Mouse (Mus musculus) limb, embryonic 10.5 days (tissue): ENCODE measurements around the gene Olr1. TPM values are rescaled to one million over a fixed set of nuclear protein-coding genes. Genes with fewer than 3 reads are reported as not detected.
A peak's percentile ranks its signal among the peaks of the same experiment; 100 is the strongest.

Experiments
- DNase-seq: peaks from one replicate; pipeline ENCODE4 v3.0.0-alpha.2; 2017; ENCODE audit warnings: low spot score
- H3K27ac ChIP-seq: fragments of 300-500 bp; sonication (generic); 2 replicates; pipeline ENCODE4 v1.5.1; 2016; ENCODE audit warnings: mild to moderate bottlenecking
- H3K27me3 ChIP-seq: fragments of 300-500 bp; sonication (generic); 2 replicates; pipeline ENCODE4 v1.6.1; 2016; ENCODE audit warnings: low read depth, mild to moderate bottlenecking; ENCODE audit not compliant: poor library complexity, severe bottlenecking
- H3K36me3 ChIP-seq: fragments of 300-500 bp; sonication (generic); 2 replicates; pipeline ENCODE4 v1.6.1; 2016; ENCODE audit warnings: mild to moderate bottlenecking, moderate library complexity
- H3K4me1 ChIP-seq: fragments of 300-500 bp; sonication (generic); 2 replicates; pipeline ENCODE4 v1.6.1; 2016
- H3K4me3 ChIP-seq: fragments of 300-500 bp; sonication (generic); 2 replicates; pipeline ENCODE4 v1.5.1; 2016; ENCODE audit warnings: mild to moderate bottlenecking, moderate library complexity
- H3K9me3 ChIP-seq: fragments of 300-500 bp; sonication (generic); replicated peaks from 2 replicates; pipeline ENCODE4 v1.6.1; 2016; ENCODE audit warnings: mild to moderate bottlenecking
- WGBS: fragments of 180-500 bp; shearing (Covaris S2); methylation state at CpG from one replicate; pipeline ENCODE4 v1.1.7; 2016; 5-methylcytosine and 5-hydroxymethylcytosine counted together
- polyA plus RNA-seq: library from polyadenylated mRNA; unstranded; fragments of >200 nt; fragmentation: Nextera tagmentation; extraction: Ambion mirVana; gene quantifications from 2 replicates; pipeline ENCODE4 v1.2.1, GENCODE M21; 2016

Olr1 gene
- polyA plus RNA-seq, 1 experiment from 2014 or later, result not detected

DNA sequence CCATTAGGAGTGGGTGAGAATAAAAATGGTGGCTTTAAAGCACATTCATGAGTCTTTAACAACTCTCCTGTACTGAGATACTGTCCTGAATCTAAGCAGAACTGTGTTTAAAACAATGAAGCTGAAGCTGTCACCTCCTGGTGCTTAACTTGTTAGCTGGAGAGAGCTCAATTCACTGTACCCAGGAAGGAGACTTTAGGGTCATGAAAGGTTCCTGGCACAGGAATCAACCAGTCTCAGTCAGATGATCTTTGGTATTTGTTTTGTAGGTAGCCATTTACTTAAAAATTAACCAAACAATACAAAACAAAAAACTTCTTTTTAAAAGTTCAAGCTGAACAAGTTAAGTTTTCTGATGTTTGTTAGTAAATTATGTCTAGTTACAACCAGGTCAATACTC lies 23.3 kb upstream of the Olr1 start:
- H3K4me3 ChIP-seq, result no peak overlapping the region
- H3K27me3 ChIP-seq, result no peaks in the 10 kb centered on the region
- H3K9me3 ChIP-seq, result no peaks in the 10 kb centered on the region
- peaks cover 16% of the 10 kb centered on the region for H3K4me1 ChIP-seq
- no peak for DNase-seq
- no peaks in the 10 kb centered on the region for H3K36me3 ChIP-seq
- no peak overlapping the region for H3K27ac ChIP-seq

DNA sequence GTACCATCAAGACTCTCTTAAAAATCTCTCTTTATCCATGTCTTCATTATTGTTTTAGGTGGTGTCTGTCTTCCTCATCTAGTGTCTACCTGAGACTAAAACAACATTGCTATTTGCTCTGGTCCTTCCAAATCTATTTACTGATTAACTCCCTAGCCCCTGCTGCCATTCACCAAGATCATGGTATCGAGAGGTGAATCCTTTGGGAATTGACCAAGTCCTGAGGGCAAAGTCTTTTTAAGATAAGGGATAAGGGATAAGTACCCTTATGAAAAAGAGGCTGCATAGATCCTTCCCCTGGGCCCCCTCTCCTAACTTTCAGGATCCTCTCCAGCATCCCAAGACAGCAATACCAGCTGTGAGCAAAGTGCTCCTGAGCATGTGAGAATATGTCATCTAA lies 22.6 kb upstream of the Olr1 start:
- no peaks in the 10 kb centered on the region for H3K27me3 ChIP-seq
- 77% methylated on average over 1 of the region's 1 CpGs for WGBS

GRCm38 (mm10) chr6:129527416-129527815 lies 20.5 kb upstream of the Olr1 start:
- 87% methylated on average over 2 of the region's 2 CpGs for WGBS

More for the DNA sequence above, 22.6 kb upstream of the Olr1 start:
- Histone ChIP-seq H3K4me1 (peaks cover 12% of the 10 kb centered on the region), H3K4me3 (no peak overlapping the region), H3K9me3 (no peaks in the 10 kb centered on the region), H3K36me3 (no peaks in the 10 kb centered on the region), H3K27ac (no peak overlapping the region)
- no peak for DNase-seq

DNA sequence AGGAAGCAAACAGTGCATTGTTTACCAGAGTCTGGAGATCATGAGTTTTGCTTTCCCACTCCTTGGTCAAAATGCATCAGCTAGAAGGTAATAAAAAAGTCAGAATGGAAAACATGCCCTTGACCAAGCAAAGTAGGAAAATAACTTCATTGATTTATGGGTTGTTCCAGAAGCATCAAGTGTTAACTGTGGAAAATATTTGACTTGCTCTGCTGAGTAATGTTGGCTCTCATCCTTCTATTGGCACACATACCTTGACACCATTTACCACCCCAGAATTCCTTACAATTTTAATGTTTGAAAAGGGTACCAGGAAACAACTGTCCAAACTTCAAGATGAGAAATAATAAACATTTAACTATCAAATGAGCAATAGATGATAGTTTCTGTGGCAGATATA lies 19.1 kb upstream of the Olr1 start:
- DNase-seq, result no peak
- Histone ChIP-seq H3K27ac (no peak overlapping the region), H3K36me3 (no peaks in the 10 kb centered on the region), H3K4me3 (no peak overlapping the region), H3K9me3 (no peaks in the 10 kb centered on the region), H3K4me1 (peaks cover 4% of the 10 kb centered on the region; the same call in 1 of the 2 replicates), H3K27me3 (no peaks in the 10 kb centered on the region)

More at GRCm38 (mm10) chr6:129527416-129527815, 20.5 kb upstream of the Olr1 start:
- Histone ChIP-seq H3K27ac (no peak overlapping the region), H3K27me3 (no peaks in the 10 kb centered on the region), H3K9me3 (no peaks in the 10 kb centered on the region), H3K4me3 (no peak overlapping the region), H3K36me3 (no peaks in the 10 kb centered on the region), H3K4me1 (peaks cover 3% of the 10 kb centered on the region; the same call in 1 of the 2 replicates)
- DNase-seq, result no peak

GRCm38 (mm10) chr6:129517752-129518408 lies 10.9 kb upstream of the Olr1 start:
- no peak overlapping the region for H3K4me3 ChIP-seq

GRCm38 (mm10) chr6:129516388-129516787 lies 9.4 kb upstream of the Olr1 start:
- WGBS, result 93% methylated on average over 10 of the region's 10 CpGs
- no peaks in the 10 kb centered on the region for H3K9me3 ChIP-seq
- no peak overlapping the region for H3K27ac ChIP-seq
- DNase-seq, result no peak
- peaks cover 24% of the 10 kb centered on the region for H3K4me1 ChIP-seq
- H3K27me3 ChIP-seq, result peaks cover 8% of the 10 kb centered on the region; the same call in 1 of the 2 replicates
- H3K36me3 ChIP-seq, result no peaks in the 10 kb centered on the region
- no peak overlapping the region for H3K4me3 ChIP-seq

More at GRCm38 (mm10) chr6:129517752-129518408, 10.9 kb upstream of the Olr1 start:
- H3K9me3 ChIP-seq, result no peaks in the 10 kb centered on the region
- H3K36me3 ChIP-seq, result no peaks in the 10 kb centered on the region
- peaks cover 13% of the 10 kb centered on the region for H3K4me1 ChIP-seq
- H3K27me3 ChIP-seq, result peaks cover 8% of the 10 kb centered on the region; the same call in 1 of the 2 replicates
- WGBS, result 50% methylated on average over 2 of the region's 2 CpGs
- DNase-seq, result no peak
- H3K27ac ChIP-seq, result no peak overlapping the region

DNA sequence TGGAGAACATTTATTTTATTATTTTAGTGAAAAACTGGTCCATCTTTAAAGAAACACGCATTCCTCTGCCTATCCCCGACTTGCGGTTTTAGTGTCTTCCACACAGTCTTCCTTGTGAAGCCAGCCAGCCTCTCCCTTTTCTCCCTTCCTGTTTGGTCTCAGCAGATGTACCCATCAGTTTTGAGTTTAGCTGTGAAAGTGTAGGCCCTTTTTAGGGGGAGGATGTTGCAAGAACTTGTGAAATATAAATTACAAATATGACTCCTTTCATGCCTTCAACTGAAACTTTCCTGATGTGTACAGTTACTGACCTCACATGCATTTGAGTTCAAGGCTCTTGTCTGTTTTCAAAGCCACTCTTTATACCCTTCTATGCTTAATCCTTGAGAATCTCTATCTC lies 8.1 kb upstream of the Olr1 start:
- Histone ChIP-seq H3K36me3 (no peaks in the 10 kb centered on the region), H3K27me3 (peaks cover 7% of the 10 kb centered on the region; the same call in 1 of the 2 replicates), H3K4me3 (no peak overlapping the region), H3K9me3 (no peaks in the 10 kb centered on the region), H3K4me1 (peaks cover 29% of the 10 kb centered on the region), H3K27ac (no peak overlapping the region)
- no peak for DNase-seq
- WGBS, result 89% methylated on average over 3 of the region's 3 CpGs

DNA sequence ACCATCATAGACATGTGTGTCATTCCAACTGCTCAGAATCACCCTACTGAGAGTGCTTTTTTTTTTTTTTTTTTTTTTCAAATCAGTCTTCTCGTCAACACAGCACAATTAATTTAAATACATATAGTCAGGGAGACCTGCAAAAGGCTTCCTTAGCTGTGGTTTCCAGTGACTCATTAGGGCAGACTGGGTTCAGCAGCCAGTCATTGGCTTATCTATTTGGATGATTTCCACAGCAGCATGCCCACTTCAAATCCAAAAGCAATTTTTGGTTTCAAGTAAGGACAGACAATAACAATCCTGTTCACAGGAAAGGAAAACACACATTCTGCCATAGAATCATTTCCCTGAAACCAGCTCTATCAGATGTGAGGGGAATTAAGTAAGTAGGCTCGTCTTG lies 7.4 kb upstream of the Olr1 start:
- Histone ChIP-seq H3K27me3 (peaks cover under 1% of the 10 kb centered on the region; the same call in 1 of the 2 replicates), H3K9me3 (no peaks in the 10 kb centered on the region), H3K4me1 (peaks cover 29% of the 10 kb centered on the region), H3K27ac (no peak overlapping the region), H3K4me3 (no peak overlapping the region), H3K36me3 (no peaks in the 10 kb centered on the region)
- DNase-seq, result no peak
- 72% methylated on average over 2 of the region's 2 CpGs for WGBS

DNA sequence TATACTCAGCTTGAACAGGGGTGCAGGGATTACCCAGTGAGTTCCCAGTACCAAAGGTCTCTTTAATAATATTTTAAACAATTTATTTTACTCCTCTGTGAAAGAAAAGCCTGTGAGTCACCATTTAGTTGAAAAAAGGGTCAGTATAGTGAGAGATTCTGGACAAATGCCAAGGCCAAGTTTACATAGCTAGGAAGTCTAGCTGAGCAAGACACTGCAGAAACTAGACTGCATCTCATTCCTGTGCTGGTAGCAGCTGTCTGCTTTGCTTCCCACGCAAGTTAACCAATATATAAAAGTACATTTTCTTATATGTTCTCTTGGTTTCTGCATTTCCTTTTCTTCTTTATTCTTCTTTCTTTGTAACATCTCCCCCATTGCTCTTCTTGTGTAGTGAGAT lies 6.4 kb upstream of the Olr1 start:
- Histone ChIP-seq H3K27me3 (no peaks in the 10 kb centered on the region), H3K4me3 (no peak overlapping the region), H3K27ac (no peak overlapping the region), H3K9me3 (no peaks in the 10 kb centered on the region), H3K36me3 (no peaks in the 10 kb centered on the region), H3K4me1 (peaks cover 29% of the 10 kb centered on the region)
- 88% methylated on average over 1 of the region's 1 CpGs for WGBS
- DNase-seq, result no peak

GRCm38 (mm10) chr6:129512868-129513267 lies 5.9 kb upstream of the Olr1 start:
- WGBS, result 21% methylated on average over 8 of the region's 8 CpGs

DNA sequence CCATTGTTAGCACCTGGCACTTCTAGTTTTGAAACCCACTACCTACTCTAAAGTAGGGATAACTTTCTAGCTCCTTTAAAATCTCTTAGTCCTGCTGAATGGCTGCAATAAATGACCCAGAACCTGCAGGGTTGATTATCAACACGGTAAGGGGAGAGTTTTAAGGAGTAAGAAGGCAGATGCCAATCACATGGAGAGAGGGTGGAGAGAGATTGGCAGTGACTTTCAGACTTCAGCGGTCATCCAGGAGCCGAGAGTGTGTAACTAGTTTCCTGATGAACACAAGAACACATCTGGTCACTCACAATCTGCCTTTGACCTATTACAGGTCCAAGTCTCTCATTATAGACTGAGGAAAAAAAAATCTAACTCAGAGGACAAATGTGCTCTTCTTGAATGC lies 5.4 kb upstream of the Olr1 start, which contains the start of gene Tmem52b:
Tmem52b (plus strand) TSS at position 189 of the 400 bp plus-strand sequence.
- Histone ChIP-seq H3K4me1 (peaks cover 29% of the 10 kb centered on the region), H3K4me3 (no peak within 1 kb of the TSS), H3K27me3 (no peaks in the 10 kb centered on the region), H3K36me3 (no peaks in the 10 kb centered on the region), H3K27ac (no peak within 1 kb of the TSS), H3K9me3 (no peaks in the 10 kb centered on the region)
- 55% methylated on average over 3 of the region's 3 CpGs for WGBS
- no peak for DNase-seq

More at GRCm38 (mm10) chr6:129512868-129513267, 5.9 kb upstream of the Olr1 start:
- no peaks in the 10 kb centered on the region for H3K9me3 ChIP-seq
- no peaks in the 10 kb centered on the region for H3K36me3 ChIP-seq
- H3K27me3 ChIP-seq, result no peaks in the 10 kb centered on the region
- peak; percentile 69 for DNase-seq
- peaks cover 29% of the 10 kb centered on the region for H3K4me1 ChIP-seq
- no peak overlapping the region for H3K27ac ChIP-seq
- H3K4me3 ChIP-seq, result no peak overlapping the region

GRCm38 (mm10) chr6:129510120-129510911 lies 3.4 kb upstream of the Olr1 start:
- no peak for DNase-seq
- Histone ChIP-seq H3K4me3 (no peak overlapping the region), H3K9me3 (no peaks in the 10 kb centered on the region), H3K4me1 (peaks cover 29% of the 10 kb centered on the region), H3K27me3 (no peaks in the 10 kb centered on the region), H3K27ac (no peak overlapping the region), H3K36me3 (no peaks in the 10 kb centered on the region)
- WGBS, result 76% methylated on average over 6 of the region's 6 CpGs

GRCm38 (mm10) chr6:129503471-129503870 lies 3.5 kb downstream of the Olr1 start:
- H3K27me3 ChIP-seq, result no peaks in the 10 kb centered on the region
- no peaks in the 10 kb centered on the region for H3K4me1 ChIP-seq
- no peak overlapping the region for H3K27ac ChIP-seq
- H3K4me3 ChIP-seq, result no peak overlapping the region
- no peaks in the 10 kb centered on the region for H3K36me3 ChIP-seq
- no peak for DNase-seq
- WGBS, result 85% methylated on average over 2 of the region's 2 CpGs
- H3K9me3 ChIP-seq, result no peaks in the 10 kb centered on the region; the same call in 1 of the 2 replicates
